Mouse (Mus musculus): ENCODE measurements around the gene Smoc2.
A peak's percentile ranks its signal among the peaks of the same experiment; 100 is the strongest.

The Smoc2 gene

DNA sequence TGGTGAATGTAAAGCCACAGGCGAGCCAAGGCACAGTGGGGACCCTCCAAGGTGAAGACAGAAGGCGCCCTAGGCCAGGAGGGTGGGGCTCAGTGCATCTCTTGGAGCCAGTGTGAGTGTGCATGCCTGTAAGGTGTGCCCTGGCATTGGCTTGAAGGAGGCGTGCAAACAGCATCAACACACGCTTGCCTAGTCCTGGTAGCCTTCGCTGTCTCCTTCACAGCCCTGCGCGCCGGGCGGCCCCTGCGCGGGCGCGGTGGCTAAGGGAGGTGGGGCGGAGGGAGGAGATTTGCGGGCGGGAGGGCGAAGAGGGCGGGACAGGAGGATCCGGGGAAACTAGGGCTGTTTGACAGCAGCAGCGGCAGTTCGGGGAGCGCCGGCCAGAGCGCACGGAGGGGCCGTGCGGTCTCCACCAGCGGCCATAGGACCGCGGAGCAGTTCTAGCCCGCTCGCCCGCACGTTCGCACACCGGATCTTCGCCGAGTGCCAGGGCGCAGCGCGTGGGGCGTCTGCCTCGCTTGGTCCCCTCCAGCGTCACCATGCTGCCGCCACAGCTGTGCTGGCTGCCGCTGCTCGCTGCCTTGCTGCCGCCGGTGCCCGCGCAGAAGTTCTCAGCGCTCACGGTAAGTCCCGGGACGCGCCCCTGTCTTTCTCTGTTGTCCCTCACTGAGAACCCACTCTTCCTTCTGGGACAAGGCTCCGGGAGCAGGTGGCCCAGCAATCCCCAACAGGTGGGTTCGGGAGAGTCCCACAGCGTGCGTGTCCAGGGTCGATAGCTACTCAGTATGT lies at the start of gene Smoc2:
Gene Smoc2, plus strand, starts transcription at position 330 of the 789 bp plus-strand sequence.
- DNase-seq (ENCODE audit: low spot score), result no peak

DNA sequence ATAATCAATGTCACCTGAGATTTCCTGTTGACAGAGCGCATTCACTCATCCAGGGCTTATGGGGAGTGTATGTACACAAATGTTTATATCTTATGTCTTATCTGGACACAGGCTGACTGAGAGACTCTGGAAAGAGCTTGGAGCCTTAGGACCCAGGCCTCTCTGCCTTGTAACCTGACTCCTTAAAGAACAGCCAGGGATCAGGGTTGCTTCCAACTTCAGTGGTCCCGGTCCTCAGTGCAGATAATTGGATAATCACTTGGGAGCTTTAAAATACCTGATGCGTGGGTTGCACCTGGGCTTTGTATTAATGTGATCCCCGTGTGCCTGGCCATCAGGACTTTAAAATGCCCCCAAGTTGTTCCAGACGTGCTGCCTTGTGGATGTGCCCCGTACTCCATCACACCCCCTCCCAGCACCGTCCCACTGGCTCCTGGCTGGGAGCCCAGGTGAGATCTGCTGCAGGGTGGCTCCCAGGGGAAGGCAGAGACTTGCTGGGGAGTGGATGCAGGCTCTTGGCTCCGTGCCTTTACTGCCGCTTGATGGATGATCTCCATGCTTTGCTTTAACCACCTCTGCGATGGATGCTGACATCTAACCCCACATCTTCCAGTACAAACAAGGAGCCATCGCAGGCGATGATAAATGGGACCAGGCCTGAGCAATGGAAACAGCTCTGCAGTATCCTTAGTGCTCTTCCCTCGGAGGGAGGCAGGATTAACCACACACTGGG lies 48.4 kb upstream of the Smoc2 start:
- no peak for DNase-seq (ENCODE audit: low spot score)

DNA sequence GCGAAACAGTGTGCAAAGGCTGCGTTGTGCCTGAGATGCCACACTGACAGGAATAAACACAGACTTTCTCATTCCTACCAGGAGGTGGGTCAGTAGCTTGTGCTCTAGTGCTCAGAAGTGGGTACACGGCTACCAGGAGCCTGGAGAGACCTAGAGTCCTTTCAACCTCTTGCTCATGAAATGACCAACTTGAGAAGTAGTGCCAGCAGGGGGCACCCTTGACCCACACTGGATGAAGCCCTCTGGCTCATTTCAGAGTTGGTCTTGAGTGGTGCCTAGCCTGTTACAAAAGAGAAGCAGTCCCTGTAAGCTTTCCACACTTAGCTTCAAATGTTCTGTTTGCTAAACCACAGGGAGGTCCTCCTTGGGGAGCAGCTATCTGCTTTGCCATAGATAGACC lies 46.7 kb upstream of the Smoc2 start:
- DNase-seq (ENCODE audit: low spot score), result peak; percentile 54

DNA sequence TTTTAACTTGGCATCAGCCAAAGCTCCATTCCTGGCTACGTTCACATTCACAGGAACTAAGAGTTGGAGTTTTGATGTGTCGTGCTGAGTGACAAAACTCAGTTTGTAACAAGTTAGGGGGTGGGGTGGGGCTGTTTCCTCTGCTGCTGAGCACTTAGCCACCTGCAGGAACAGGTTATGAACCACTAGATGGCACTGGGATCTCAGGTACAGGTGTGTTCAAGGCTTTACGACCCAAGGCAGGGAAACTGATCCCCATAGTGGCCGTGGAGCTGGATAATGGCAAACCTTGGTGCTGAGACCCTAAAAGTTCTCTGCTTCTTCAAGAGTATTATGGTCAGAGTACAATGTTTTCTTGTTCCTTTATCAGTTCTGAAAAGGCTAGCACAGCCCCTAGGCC lies 45.6 kb upstream of the Smoc2 start:
- no peak for DNase-seq (ENCODE audit: low spot score)

DNA sequence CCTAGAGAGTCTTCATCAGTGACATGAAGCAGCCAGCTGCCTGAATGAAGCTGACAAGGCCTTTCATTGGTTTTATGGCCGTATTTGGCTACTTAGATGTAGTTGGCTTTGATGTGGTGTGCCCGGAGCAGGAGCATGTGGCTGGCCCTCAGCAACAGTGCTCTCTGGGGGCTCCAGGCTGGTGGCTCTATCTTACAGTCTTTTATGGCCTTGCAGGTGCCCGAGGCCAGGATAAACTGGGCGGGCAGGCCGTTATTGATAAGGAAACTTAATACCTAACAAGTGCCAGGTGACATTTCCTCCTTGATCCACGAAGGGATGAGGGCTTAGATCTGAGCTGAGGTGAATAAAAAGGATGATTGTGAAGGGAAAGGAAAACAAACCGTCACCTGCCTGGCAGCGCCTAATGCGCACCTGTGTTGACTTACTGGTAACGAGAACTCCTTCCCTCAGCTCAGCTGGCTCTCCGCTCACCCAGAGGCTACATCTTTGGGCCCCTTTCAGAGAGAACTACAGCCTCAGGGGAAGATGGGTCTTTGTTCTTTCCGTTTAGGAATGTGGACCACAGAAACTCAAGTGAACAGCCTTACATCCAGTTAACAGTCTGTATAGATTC lies 44.4 kb upstream of the Smoc2 start:
- no peak for DNase-seq (ENCODE audit: low spot score)

DNA sequence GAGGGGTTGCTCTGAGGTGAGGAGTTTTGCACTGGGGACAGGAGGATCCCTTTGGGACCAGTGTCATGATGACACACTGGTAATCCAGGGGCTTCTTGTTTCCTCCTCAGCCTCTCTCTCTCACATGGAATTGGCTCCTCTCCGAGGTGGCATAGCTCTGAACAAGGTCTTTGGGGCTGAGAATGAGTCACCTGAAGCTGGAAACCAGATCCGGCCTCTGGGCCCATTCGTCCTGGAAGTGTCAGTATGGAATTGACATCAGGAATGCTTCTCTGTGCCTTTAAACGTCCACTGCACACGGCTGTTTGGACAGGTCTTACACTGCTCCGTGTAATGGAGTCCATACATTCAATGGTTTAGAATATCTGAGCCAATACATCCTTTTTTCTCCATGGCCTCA lies 42.2 kb upstream of the Smoc2 start:
- no peak for DNase-seq (ENCODE audit: low spot score)

DNA sequence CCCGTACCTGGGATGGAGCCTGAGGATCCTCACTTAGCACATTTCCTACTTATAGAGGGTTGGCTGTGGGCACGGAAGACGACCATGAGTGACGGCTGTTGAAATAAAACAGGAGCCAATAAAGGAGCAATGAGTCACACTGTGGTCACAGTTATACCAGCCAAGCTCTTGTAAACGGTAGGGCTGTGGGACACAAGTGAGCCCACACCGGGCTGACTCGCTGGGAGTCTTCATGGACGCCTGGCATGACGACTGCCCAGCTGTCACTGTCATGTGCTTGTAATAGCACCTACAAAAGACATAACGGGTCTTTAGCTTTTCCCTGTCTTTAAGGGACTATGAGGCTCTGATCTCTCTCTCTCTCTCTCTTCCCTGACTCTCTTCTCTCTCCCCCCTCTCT lies 39.3 kb upstream of the Smoc2 start:
- DNase-seq (ENCODE audit: low spot score), result no peak

DNA sequence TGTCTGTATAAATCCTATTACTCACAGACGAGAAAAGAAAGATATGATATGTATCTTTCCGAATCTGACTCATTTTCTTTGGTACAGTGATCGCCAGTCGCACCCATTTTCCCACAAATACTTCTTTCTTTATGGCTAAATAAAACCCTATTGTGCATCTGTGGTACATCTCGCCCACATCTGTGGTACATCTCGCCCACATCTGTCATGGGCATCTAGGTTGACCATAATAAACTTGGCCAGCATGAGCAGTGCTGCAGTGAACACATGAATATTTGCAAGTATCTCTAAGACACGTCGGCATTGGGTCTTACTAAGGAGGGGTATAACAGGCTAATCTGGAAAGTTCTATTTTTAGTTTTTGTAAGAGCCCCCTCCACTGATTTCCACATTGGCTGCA lies 36.7 kb upstream of the Smoc2 start:
- DNase-seq (ENCODE audit: low spot score), result no peak

DNA sequence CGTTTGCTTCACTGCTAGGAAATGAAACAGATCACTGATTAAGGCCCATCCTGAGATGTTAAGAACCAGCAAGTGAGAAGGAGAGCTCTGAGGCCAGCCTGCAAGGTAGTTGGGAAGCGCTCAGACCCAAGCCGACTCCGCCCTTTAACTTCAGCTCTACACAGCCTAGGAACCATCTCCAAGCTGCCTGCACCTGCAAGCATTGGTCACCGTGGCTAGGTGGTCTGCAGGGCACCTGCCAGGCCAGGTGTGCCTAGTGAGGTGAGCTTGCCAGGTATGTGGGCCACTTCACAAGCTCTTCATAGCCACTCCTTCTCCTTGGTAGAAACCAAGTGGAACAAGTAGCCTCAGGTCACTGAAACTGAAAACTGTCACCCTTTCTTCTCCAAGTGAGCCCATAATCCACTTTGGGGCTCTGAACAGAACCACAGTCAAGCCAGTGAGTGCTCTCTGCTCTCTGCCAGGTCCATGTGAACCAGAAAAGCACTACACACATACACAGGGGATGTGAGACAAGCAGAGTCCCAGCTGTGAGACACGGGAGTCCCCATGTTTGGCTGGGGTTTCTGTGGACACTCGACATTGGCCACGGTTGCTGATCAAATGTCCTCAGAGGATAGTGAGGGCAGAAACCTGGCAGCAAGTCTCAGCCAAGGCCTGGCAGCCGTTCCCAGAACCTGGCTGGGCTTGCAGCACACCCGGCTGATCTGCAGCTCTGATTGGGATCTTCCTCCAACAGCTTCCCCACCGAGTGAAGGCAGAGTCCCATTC lies 34.9 kb upstream of the Smoc2 start:
- no peak for DNase-seq (ENCODE audit: low spot score)

DNA sequence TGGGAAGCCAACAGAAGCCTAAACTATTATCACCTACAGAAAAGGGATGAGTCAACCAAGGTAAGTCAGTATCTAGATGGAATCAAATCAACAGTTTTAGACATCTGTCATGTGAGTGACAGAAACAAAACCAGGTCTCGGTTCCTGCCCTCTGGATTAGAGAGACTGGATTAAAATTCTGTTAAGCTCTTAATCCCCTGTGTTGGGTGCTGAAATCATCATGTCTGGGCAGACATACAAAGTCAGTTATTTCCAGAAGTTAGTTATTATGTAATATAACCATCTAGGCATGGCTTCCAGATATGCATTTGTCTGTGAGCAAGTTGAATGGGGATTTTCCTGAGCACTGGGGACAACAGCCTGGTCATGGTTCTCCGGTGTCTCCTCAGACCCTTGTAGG lies 33.0 kb upstream of the Smoc2 start:
- DNase-seq (ENCODE audit: low spot score), result no peak

DNA sequence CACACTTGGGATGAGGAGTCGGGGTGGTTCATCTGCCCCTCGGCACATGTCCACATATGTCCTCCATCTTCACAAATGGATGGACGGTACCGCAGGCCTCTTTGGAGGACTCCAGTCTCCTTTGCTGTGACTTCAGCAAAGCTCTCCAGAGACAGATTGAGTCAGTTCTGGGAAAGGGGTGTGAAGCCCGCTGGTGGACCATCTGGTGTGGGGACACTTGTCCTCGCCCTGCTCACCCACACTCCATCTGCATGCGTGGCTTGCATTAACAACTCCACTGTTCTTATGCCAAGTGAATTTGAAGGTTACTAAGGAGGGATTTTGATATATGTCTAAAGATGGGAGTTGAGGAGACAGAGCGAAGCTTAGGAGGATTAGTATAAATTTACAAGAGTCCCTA lies 31.4 kb upstream of the Smoc2 start:
- DNase-seq (ENCODE audit: low spot score), result no peak

DNA sequence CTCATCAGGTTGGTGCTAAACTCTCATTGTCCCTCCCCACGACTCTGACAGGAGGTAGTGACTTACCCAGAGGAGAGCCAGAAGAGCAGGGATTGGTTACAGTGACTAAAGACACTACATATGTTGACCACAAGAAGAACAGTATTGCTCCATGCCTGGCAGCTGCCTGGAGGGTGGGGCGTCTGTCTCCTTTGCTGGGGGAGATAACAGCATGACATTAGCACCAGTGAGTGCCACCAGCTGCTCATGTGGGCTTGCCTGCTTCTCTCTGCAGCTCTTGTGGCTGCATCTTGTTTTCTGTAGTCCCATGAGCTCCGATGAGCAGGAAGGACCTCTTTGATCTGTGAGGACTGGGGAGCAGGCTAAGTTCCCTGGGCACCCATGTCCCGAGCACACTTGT lies 29.7 kb upstream of the Smoc2 start:
- no peak for DNase-seq (ENCODE audit: low spot score)

DNA sequence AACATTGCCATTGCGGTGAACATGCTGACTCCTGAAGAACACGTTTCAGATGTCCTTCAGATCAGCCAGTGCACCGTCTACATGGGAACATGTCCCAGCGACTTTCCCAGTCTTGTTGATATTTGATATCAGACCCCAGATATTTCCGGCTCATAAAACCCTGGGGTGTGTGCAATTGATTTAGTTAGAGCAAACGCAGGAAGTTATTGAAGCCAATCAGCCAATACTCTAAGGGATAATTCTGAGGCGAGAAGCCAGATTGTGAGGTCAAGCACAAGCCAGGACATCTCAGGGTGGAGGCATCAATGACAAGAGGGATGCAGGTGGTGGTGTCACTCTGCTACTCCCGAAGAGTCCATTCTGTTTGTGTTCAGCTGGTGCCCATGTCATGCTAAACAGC lies 28.9 kb upstream of the Smoc2 start:
- DNase-seq (ENCODE audit: low spot score), result no peak

DNA sequence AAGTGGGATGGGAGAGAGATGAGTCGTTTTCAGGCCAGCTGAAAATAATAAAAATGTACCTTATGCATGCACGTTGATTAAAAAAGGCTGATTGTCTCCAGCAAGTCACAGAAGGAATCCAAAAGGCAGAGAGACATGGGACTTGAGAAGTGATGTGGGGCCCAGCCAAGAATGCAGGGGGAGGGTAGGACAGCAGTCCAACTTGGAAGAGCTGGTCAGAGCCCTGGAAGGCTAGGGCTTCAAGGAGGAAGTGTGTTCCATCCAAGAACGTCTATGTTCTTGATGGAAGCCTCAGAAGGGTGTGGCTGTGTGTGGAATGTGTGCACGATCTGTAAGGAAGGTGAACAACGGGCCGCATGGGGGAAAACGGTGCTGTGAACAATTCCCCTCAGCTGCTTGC lies 26.9 kb upstream of the Smoc2 start:
- no peak for DNase-seq (ENCODE audit: low spot score)

DNA sequence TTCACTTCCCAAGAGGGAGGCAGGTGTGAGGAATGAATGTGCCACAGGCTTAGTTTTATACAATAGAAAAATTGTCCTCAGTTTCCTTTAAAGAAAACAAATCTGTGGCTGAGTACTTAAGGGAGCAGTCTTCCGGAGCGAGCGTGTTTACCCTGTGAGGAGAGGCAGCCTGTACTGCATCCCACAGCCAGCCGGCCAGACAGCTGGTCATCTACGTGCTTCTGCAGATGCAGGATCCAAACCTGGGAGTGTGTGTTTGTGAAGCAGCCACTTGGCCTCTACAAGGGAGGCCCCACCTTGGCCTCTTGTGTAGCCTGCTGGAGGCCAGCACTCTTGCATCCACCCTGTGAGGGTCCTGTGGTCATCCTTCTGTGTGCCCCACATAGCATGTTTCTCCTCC lies 24.7 kb upstream of the Smoc2 start:
- DNase-seq (ENCODE audit: low spot score), result no peak

DNA sequence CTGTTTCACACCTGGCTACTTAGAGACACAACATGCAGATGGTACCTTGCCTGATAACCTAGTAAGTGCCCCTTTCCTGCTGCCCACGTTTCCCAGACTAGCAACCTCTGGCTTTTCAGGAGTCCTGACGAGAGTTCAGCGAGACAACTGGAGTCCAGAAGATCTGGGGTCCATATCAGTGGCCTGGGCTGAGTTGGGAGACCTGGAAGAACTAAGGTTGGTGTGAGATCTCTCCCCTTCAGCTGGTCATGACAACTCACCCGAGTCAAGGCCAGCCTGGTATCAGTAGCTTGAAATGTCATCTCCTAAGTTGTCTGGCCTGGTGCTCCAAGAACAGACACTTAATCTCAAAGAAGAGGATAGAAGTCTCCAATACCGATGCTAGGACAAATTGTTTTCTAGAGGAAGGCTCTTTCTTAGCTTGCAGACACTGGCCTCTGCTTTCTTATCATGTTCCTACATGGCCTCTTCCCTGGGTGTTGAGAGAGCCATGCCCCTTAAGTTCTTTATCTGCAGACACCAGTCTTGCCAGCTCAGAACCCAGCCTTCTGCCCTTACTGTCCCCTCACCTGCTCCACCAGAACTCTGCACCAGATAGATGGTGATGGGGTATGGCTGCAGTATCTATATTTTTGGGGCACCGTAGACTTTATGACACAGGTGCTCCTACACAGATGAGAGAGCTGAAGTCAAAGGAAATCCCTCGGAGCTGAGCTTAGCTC lies 21.3 kb upstream of the Smoc2 start:
- DNase-seq (ENCODE audit: low spot score), result no peak

DNA sequence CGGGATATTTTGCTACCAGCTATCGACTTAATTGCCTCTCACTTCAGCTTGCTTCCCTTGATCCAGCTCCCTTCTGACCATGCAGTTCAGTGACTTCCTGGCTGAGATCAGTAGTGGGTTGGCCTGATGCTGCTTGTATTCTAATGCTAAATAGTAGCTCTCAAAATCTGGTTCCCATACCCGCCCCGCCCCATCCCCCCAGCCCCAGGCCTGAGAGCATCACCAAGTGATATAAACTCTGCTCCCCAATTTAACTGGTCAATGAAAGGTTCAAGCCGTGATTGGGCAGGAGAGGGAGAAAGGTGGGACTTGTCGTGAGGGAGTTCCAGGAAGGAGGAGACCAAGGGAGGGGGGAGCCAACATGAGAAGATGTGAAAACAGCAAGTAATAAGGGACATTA lies 20.4 kb upstream of the Smoc2 start:
- DNase-seq (ENCODE audit: low spot score), result no peak

DNA sequence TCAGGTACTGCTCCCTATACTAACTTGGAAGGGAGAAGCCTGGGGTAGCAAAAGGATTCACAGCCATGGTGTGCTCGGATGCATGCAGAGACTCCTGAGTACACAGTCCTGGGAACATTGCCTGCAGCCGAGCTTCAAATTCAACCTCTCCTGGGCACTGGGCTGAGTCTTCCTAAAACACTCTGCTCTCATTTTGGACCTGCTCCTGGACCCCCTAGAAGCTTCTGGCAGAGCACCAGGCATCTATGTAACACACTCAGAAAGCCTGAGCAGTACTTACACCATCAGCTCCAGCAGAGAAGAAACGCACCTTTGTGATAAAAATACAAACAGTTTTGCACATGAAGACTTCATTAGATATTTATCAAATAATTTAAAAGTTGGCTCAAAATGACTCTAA lies 18.3 kb upstream of the Smoc2 start:
- no peak for DNase-seq (ENCODE audit: low spot score)

DNA sequence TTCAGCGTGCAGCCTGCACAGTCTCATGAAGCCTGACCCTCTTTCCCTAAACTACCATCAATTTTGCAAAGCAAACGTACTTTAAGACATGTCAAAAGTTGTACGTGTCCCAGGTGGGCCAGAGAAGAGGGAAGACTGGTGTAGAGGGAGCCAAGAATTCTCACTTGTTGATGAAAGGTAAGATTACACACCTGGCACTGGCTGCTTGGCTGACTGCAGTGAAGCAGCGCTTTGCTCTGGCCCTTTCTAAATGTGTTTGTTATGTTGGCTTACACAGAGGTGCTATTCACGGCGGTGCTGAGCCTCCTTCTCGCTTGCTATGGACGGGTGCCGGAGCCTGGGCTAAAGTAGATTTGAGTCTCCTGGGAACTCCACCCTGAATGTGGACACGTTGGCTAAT lies 17.1 kb upstream of the Smoc2 start:
- DNase-seq (ENCODE audit: low spot score), result no peak

DNA sequence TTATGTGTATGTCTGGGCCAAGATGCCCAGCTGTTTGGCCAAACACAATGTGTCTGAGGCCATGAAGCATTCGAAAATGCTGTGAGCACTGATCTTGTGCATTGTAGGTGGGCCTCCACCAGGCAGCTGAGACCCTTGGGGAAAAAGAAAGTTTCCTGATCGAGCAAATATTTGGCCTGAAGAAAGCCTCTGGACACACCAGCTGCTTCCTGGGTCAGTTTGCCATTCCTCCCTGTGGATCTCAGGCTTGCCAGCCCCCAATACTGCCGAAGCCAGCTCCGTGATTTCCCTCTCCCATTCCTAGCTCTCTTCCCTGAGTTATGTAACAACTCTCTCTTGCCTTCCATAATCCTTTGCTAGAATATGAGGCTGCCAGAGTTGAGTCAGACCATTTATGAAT lies 11.3 kb upstream of the Smoc2 start:
- no peak for DNase-seq (ENCODE audit: low spot score)

DNA sequence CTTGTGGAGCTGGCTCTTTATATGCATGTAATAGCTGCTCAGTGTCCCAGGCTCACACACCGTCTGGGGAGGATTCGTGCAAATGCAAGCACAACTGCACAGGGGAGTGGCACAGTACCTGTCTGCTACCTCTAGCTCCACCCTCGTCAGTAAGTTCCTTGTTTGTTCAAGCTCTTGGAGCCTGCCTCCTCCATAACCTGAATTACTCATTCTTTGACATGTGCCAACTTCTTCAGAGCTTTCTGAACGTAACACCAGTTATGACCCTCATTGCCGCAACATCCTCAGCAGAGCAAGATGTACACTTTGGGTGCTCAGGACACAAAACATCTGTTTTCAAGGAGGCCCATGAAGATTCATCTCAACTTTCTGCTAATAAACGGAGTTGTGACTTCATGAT lies 5.9 kb upstream of the Smoc2 start:
- no peak for DNase-seq (ENCODE audit: low spot score)

DNA sequence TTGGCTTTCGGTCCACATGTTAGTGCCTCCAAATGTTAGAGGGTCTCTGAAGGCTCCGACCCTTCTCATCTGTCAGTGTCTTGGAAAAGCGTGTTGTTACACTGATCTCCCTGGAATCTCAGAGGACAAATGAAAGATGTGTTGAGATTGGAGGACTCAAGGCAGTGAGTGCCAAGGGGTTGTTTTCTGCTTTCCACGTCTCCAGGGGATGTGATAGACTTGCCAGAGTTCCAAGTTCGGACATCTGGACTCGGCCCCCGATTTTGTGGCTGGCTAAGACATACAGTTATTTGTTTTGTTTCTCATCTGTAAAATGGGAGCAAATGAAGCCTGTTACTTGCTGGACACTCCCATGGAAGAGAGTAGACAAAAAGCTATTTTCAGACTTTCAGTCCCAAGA lies 2.0 kb upstream of the Smoc2 start:
- DNase-seq (ENCODE audit: low spot score), result no peak

Measured in urinary bladder, postnatal 10 days (tissue).